Mouse (Mus musculus) neural tube, embryonic 13.5 days (tissue): Measurements from ENCODE around the gene Chrnb1. TPM values are rescaled to one million over a fixed set of nuclear protein-coding genes. Genes with fewer than 3 reads are reported as not detected.

Experiments used
- ATAC-seq: fragments of 200-750 bp; cut with Nextera tagmentation; 2 replicates; pipeline ENCODE4 v1.8.0; 2017; ENCODE audit warnings: low read depth, mild to moderate bottlenecking, moderate TSS enrichment, moderate library complexity
- H3K27ac ChIP-seq: fragments of 300-500 bp; sonication (generic); replicated peaks from 2 replicates; pipeline ENCODE4 v1.5.1; 2015; ENCODE audit warnings: moderate library complexity, mild to moderate bottlenecking, inconsistent platforms
- H3K27me3 ChIP-seq: fragments of 300-500 bp; sonication (generic); 2 replicates; pipeline ENCODE4 v1.6.1; 2015; ENCODE audit warnings: mild to moderate bottlenecking, inconsistent platforms
- H3K36me3 ChIP-seq: fragments of 300-500 bp; sonication (generic); 2 replicates; pipeline ENCODE4 v1.6.1; 2015; ENCODE audit warnings: mild to moderate bottlenecking, inconsistent platforms
- H3K4me1 ChIP-seq: fragments of 300-500 bp; sonication (generic); replicated peaks from 2 replicates; pipeline ENCODE4 v1.6.1; 2015; ENCODE audit warnings: inconsistent platforms
- H3K4me2 ChIP-seq: fragments of 300-500 bp; sonication (generic); 2 replicates; pipeline ENCODE4 v1.6.1; 2015; ENCODE audit warnings: inconsistent platforms, mild to moderate bottlenecking, moderate library complexity
- H3K4me3 ChIP-seq: fragments of 300-500 bp; sonication (generic); 2 replicates; pipeline ENCODE4 v1.5.1; 2015; ENCODE audit warnings: mild to moderate bottlenecking, inconsistent platforms
- H3K9ac ChIP-seq: fragments of 300-500 bp; sonication (generic); 2 replicates; pipeline ENCODE4 v1.6.1; 2015; ENCODE audit warnings: moderate library complexity, mild to moderate bottlenecking, inconsistent platforms
- H3K9me3 ChIP-seq: fragments of 300-500 bp; sonication (generic); 2 replicates; pipeline ENCODE4 v1.6.1; 2016; ENCODE audit warnings: inconsistent platforms
- WGBS: fragments of 180-500 bp; shearing (Covaris S2); methylation state at CpG from one replicate; pipeline ENCODE4 v1.1.7; 2015; 5-methylcytosine and 5-hydroxymethylcytosine counted together
- polyA plus RNA-seq: library from polyadenylated mRNA; unstranded; fragments of >200 nt; fragmentation: Nextera tagmentation; extraction: Ambion mirVana; gene quantifications from 2 replicates; pipeline ENCODE4 v1.2.1, GENCODE M21; 2015

Chrnb1 gene
- polyA plus RNA-seq, 1 experiment from 2014 or later, result 2.4 TPM

- no peaks in the 10 kb centered on the region for H3K9me3 ChIP-seq
Measured at GRCm38 (mm10) chr11:69823456-69823855, 27.7 kb upstream of the Chrnb1 start.

GRCm38 (mm10) chr11:69822080-69822479 is 26.3 kb upstream of the Chrnb1 start, which contains the start of gene Spem1:
Gene Spem1 (minus strand): TSS chr11:69822180.
- H3K4me1 ChIP-seq, result no peaks in the 10 kb centered on the region
- H3K4me3 ChIP-seq, result no peak within 1 kb of the TSS
- peaks cover 6% of the 10 kb centered on the region; the same call in 1 of the 2 replicates for H3K9me3 ChIP-seq
- H3K9ac ChIP-seq, result no peak within 1 kb of the TSS
- H3K27ac ChIP-seq, result no peak within 1 kb of the TSS
- peaks cover 36% of the 10 kb centered on the region for H3K36me3 ChIP-seq
- no peak for ATAC-seq
- no peak within 1 kb of the TSS for H3K4me2 ChIP-seq
- H3K27me3 ChIP-seq, result no peaks in the 10 kb centered on the region
- WGBS, result 89% methylated on average over 3 of the region's 3 CpGs

More at GRCm38 (mm10) chr11:69823456-69823855, 27.7 kb upstream of the Chrnb1 start:
- Histone ChIP-seq H3K4me2 (no peak overlapping the region), H3K27me3 (no peaks in the 10 kb centered on the region), H3K27ac (no peak overlapping the region), H3K4me3 (no peak overlapping the region), H3K4me1 (no peaks in the 10 kb centered on the region), H3K9ac (no peak overlapping the region), H3K36me3 (peaks cover 50% of the 10 kb centered on the region)
- no peak for ATAC-seq
- 65% methylated on average over 2 of the region's 2 CpGs for WGBS

GRCm38 (mm10) chr11:69818871-69819270 is 23.1 kb upstream of the Chrnb1 start:
- Histone ChIP-seq H3K27me3 (no peaks in the 10 kb centered on the region), H3K36me3 (peaks cover 5% of the 10 kb centered on the region; the same call in 1 of the 2 replicates), H3K27ac (no peak overlapping the region), H3K9ac (no peak overlapping the region), H3K4me1 (no peaks in the 10 kb centered on the region), H3K9me3 (peaks cover 6% of the 10 kb centered on the region; the same call in 1 of the 2 replicates), H3K4me3 (no peak overlapping the region), H3K4me2 (no peak overlapping the region)
- 89% methylated on average over 8 of the region's 8 CpGs for WGBS
- ATAC-seq, result no peak

GRCm38 (mm10) chr11:69818365-69818764 is 22.6 kb upstream of the Chrnb1 start, which contains the start of gene Spem2:
Gene Spem2 (minus strand): TSS chr11:69818465.
- WGBS, result 83% methylated on average over 2 of the region's 2 CpGs
- no peak for ATAC-seq
- no peak within 1 kb of the TSS for H3K4me2 ChIP-seq
- H3K27ac ChIP-seq, result no peak within 1 kb of the TSS
- H3K4me1 ChIP-seq, result no peaks in the 10 kb centered on the region
- no peaks in the 10 kb centered on the region for H3K36me3 ChIP-seq
- H3K9ac ChIP-seq, result no peak within 1 kb of the TSS
- no peak within 1 kb of the TSS for H3K4me3 ChIP-seq
- peaks cover 6% of the 10 kb centered on the region; the same call in 1 of the 2 replicates for H3K9me3 ChIP-seq
- H3K27me3 ChIP-seq, result no peaks in the 10 kb centered on the region

GRCm38 (mm10) chr11:69816520-69816919 is 20.8 kb upstream of the Chrnb1 start:
- Histone ChIP-seq H3K9ac (no peak overlapping the region), H3K4me3 (no peak overlapping the region), H3K4me2 (no peak overlapping the region), H3K4me1 (no peaks in the 10 kb centered on the region), H3K27ac (no peak overlapping the region), H3K36me3 (no peaks in the 10 kb centered on the region), H3K27me3 (no peaks in the 10 kb centered on the region), H3K9me3 (peaks cover 6% of the 10 kb centered on the region; the same call in 1 of the 2 replicates)
- ATAC-seq, result no peak
- WGBS, result 91% methylated on average over 12 of the region's 12 CpGs

GRCm38 (mm10) chr11:69815155-69815554 is 19.4 kb upstream of the Chrnb1 start, which contains the start of gene Gm39566:
Gene Gm39566 (minus strand): TSS chr11:69815298.
- 65% methylated on average over 10 of the region's 10 CpGs for WGBS
- H3K9me3 ChIP-seq, result peaks cover 6% of the 10 kb centered on the region; the same call in 1 of the 2 replicates
- no peak within 1 kb of the TSS for H3K4me2 ChIP-seq
- H3K9ac ChIP-seq, result no peak within 1 kb of the TSS
- no peak within 1 kb of the TSS for H3K27ac ChIP-seq
- H3K4me1 ChIP-seq, result no peaks in the 10 kb centered on the region
- H3K4me3 ChIP-seq, result no peak within 1 kb of the TSS
- no peak for ATAC-seq
- H3K27me3 ChIP-seq, result no peaks in the 10 kb centered on the region
- no peaks in the 10 kb centered on the region for H3K36me3 ChIP-seq

- peaks cover 24% of the 10 kb centered on the region for H3K27me3 ChIP-seq
- H3K4me1 ChIP-seq, result peaks cover 3% of the 10 kb centered on the region; the same call in 1 of the 2 replicates
- H3K27ac ChIP-seq, result no peak overlapping the region
- no peak for ATAC-seq
- H3K9ac ChIP-seq, result no peak overlapping the region
- H3K4me3 ChIP-seq, result no peak overlapping the region
- no peaks in the 10 kb centered on the region for H3K9me3 ChIP-seq
- no peaks in the 10 kb centered on the region for H3K36me3 ChIP-seq
- H3K4me2 ChIP-seq, result no peak overlapping the region
Measured at GRCm38 (mm10) chr11:69810280-69810679, 14.5 kb upstream of the Chrnb1 start.

GRCm38 (mm10) chr11:69807641-69808040 is 11.9 kb upstream of the Chrnb1 start:
- no peaks in the 10 kb centered on the region for H3K36me3 ChIP-seq
- no peak overlapping the region for H3K4me3 ChIP-seq
- H3K27ac ChIP-seq, result no peak overlapping the region
- no peak overlapping the region for H3K4me2 ChIP-seq
- H3K4me1 ChIP-seq, result peaks cover 29% of the 10 kb centered on the region
- H3K27me3 ChIP-seq, result peaks cover 38% of the 10 kb centered on the region
- no peak overlapping the region for H3K9ac ChIP-seq
- H3K9me3 ChIP-seq, result no peaks in the 10 kb centered on the region
- no peak for ATAC-seq
- 76% methylated on average over 2 of the region's 2 CpGs for WGBS

GRCm38 (mm10) chr11:69806378-69806777 is 10.6 kb upstream of the Chrnb1 start:
- H3K4me2 ChIP-seq, result no peak overlapping the region
- H3K4me3 ChIP-seq, result no peak overlapping the region
- ATAC-seq, result no peak
- no peak overlapping the region for H3K27ac ChIP-seq
- no peaks in the 10 kb centered on the region for H3K9me3 ChIP-seq
- H3K36me3 ChIP-seq, result no peaks in the 10 kb centered on the region
- no peak overlapping the region for H3K9ac ChIP-seq
- peaks cover 41% of the 10 kb centered on the region for H3K4me1 ChIP-seq
- WGBS, result 87% methylated on average over 4 of the region's 4 CpGs
- H3K27me3 ChIP-seq, result peaks cover 42% of the 10 kb centered on the region

GRCm38 (mm10) chr11:69804972-69805909 is 9.5 kb upstream of the Chrnb1 start, which contains the start of gene Tmem102:
Gene Tmem102 (minus strand): TSS chr11:69805624.
- Histone ChIP-seq H3K9ac (peak within 1 kb of the TSS; percentile 6; the same call in 1 of the 2 replicates), H3K4me2 (peak within 1 kb of the TSS; percentile 96), H3K4me3 (peak within 1 kb of the TSS; percentile 60), H3K36me3 (no peaks in the 10 kb centered on the region), H3K9me3 (no peaks in the 10 kb centered on the region), H3K27me3 (peaks cover 42% of the 10 kb centered on the region), H3K4me1 (peaks cover 51% of the 10 kb centered on the region), H3K27ac (no peak within 1 kb of the TSS)
- 5% methylated on average over 29 of the region's 29 CpGs for WGBS
- ATAC-seq, result no peak

GRCm38 (mm10) chr11:69804652-69804940 is 8.9 kb upstream of the Chrnb1 start:
- peak overlapping the region; percentile 6; the same call in 1 of the 2 replicates for H3K9ac ChIP-seq
- no peaks in the 10 kb centered on the region for H3K9me3 ChIP-seq
- no peak overlapping the region for H3K27ac ChIP-seq
- peaks cover 57% of the 10 kb centered on the region for H3K4me1 ChIP-seq
- peak overlapping the region; percentile 96 for H3K4me2 ChIP-seq
- ATAC-seq, result no peak
- peak overlapping the region; percentile 60 for H3K4me3 ChIP-seq
- no peaks in the 10 kb centered on the region for H3K36me3 ChIP-seq
- WGBS, result 5% methylated on average over 12 of the region's 12 CpGs
- peaks cover 42% of the 10 kb centered on the region for H3K27me3 ChIP-seq
